Mouse (Mus musculus): ENCODE data around the gene Gm13212.
"Not testable (repeated sequence)": the region's sequence is repeated elsewhere in the genome, so short reads cannot be mapped to it uniquely, and the experiment has no call there.

DNA sequence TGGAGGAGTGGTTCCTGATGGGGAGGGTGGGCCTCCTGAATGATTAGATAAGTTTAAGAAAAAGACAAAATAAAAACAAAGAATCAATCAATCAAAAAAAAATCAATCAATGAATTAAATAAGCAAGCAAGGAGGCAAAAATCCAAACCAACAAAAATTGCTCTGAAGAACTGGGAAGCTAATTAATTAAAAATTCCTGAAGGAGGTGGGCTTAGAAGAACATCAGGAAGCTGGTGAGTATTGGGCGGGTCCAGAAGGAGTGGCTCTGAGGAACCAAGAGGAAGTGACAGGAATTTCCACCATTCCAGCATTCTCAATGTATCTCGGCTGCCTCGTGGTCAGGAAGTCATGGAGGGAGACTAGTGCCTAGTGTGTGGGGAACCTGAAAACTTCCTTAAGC is 85.4 kb downstream of the Gm13212 start, which contains the start of gene Zfp980:
- TF ChIP-seq POLR2A (IDR thresholded peaks at IDR 0.05; ENCODE audit: low read depth, low read length); CTCF (conservative IDR thresholded peaks at IDR 0.05; ENCODE audit: insufficient read depth, insufficient read length, low read depth, low read length): not testable (repeated sequence)

Data from kidney, adult 2 months (tissue).